Mouse (Mus musculus): ENCODE measurements around the gene Mcl1.
"Not testable (repeated sequence)": the region's sequence is repeated elsewhere in the genome, so short reads cannot be mapped to it uniquely, and the experiment has no call there.

Mcl1 gene

DNA sequence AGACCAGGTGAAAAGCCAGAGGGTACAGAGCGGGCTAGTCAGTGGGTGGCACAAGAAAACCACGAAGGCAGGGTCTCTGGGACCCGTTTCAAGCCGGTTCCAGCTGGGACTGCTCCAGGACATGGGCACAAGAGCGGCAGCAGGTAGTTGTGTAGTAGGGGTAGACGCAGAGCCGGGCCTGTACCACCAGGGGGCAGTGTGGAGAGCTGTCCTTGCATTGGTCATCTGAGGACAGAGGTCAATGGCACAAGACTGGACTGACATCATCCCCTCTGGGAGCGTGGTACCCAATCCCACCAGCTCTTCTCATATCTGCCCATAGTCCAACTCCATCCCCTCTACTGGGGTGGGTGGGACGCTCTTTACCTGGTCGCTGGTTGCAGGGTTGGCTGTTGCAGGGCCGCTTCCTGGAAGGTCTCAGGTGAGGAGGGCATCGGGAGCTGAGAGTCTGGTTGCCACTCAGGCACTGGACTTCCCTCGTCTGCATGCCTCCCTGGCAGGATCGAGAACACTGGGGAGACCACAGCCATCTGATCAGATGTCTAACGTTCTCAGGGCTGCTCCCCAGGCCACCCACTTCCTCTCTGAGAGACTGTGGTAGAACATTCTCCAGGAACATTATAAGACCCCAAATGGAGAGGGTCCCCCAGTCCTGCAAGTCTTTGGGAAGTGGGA lies 18.3 kb downstream of the Mcl1 start:
- in situ Hi-C loops (cut with MboI; ENCODE audit: low pct_unique_long_range_greater_than_20kb in 1 of 2, low sequenced_read_pairs in 2 of 2, unreplicated experiment in 1 of 2) = no loop called here

DNA sequence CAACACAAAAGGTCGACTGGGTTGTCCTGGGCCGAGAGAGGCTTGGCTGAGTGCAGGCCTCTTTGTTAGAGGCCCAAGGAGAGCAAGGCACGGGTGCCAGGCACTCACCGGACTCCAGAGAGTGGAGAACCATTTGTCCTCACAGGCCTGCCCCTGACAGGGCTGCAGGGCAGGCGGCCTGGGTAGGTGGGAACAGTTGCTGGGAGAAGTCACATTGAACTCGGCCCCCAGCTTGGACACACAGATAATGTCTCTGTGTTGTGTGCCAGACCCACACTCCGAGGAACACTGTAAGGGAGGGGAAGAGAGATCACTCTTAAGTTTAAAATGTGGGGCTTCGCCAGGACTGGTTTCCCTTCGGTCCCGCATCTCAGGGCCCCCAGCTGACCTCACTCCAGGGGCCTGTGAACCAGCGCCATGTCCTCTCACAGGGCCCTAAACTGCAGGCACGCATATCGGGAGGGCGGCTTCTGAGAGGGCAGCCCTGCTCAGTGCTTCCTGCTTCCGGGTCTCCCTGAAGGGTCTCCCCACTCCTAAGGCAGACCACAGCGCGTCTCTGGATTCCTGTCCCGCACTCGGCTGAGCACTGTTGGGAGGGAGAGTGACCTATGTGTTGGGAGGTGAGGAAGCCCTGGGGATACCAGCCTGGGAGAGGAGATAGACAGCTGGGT lies 19.0 kb downstream of the Mcl1 start:
- in situ Hi-C loops (cut with MboI; ENCODE audit: low pct_unique_long_range_greater_than_20kb in 1 of 2, low sequenced_read_pairs in 2 of 2, unreplicated experiment in 1 of 2) = no loop called here

DNA sequence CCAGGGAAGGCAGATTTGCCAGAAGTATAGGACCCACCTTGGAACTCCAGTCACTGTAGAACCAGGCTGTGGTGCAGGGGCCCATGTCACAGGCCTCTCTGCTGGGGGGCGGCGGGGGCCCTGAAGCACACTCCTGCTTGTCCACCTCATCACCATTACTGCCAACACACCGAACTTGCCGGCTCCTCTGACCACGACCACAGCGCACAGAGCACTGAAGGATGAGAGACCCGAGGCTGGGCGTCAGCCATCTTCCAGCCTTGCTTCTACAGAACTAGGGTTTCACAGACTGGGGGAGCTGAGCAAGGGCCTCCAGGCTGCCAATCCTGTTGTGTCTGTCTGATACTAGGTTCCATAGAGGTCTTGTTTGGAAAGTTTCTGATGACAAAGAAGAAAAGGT lies 21.0 kb downstream of the Mcl1 start:
- in situ Hi-C loops (cut with MboI; ENCODE audit: low pct_unique_long_range_greater_than_20kb in 1 of 2, low sequenced_read_pairs in 2 of 2, unreplicated experiment in 1 of 2) = no loop called here

DNA sequence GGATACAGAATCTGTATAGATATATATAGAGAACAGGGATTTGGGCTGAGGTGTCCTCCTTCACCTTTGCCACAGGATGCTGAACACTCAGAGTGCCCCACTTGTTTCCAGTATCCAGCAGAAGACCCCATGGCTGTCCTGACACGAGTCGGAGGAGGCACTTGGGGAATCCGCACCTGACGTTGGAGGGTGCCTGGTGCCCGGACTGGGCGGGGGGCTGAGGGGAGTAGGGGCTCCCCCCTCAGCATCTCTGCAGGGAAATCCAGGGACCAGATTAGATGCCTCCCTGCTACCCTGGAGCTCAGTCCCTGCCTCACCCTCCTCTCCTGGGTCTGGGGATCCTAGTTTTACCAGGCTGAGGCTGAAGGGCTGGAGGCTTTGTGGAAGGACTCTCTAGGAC lies 22.1 kb downstream of the Mcl1 start:
- in situ Hi-C loops (cut with MboI; ENCODE audit: low pct_unique_long_range_greater_than_20kb in 1 of 2, low sequenced_read_pairs in 2 of 2, unreplicated experiment in 1 of 2) = no loop called here

DNA sequence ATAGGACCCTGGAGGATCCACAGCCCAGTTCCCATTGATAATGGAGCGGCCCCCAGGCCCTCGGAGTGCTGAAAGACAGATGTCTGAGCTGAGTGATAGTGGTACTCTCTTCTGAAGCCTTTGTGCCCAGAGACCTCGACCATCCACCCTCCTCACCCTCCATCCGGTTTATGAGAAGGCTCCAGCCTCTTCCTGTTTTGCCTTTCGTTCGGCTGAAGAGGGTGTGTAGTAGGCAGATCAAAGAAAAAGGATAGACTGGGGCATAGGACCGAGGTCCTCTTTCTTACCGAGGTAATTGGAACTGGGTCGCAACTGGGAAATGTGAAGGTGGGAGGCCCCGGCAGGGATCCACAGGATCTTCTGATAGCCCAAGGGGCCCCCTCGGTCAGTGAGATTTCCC lies 22.8 kb downstream of the Mcl1 start:
- in situ Hi-C loops (cut with MboI; ENCODE audit: low pct_unique_long_range_greater_than_20kb in 1 of 2, low sequenced_read_pairs in 2 of 2, unreplicated experiment in 1 of 2) = no loop called here

DNA sequence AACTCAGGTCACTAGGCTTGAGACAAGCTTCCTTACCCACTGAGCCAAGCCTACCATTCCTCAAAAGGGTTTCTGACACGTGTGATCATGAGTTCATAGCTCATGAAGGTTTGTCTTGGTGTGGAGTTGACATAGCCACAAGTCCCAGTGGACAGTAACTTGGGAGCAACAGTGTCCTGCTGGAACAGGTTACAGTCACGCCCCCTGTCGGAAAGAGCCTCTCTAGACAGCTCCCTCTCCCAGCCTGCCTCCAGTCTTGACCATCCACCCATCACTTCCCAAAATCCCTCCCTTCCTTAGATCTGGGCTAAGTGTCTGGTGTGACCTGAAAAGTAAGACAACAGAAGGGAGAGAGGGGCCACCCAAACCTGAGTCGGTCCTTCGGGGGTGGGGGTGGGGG lies 24.3 kb downstream of the Mcl1 start:
- in situ Hi-C loops (cut with MboI; ENCODE audit: low pct_unique_long_range_greater_than_20kb in 1 of 2, low sequenced_read_pairs in 2 of 2, unreplicated experiment in 1 of 2) = no loop called here

DNA sequence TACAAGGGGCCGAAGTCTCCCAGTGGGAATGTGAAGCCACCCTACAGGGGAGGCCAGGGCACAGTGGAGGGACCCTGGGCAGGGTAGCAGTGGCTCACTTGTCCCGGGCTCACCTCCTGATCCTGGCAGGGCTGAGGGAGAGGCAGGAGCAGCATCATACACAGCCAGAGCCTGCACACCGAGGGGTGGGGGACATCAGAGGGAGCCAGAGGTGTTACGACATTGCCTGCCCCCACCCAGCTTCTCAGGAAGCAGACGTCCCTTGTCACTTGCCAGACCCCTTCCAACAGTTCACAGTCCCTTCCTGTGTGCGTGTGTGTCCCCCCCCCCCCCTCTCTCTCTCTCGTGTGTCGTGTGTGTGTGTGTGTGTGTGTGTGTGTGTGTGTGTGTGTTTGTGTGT lies 26.3 kb downstream of the Mcl1 start:
- in situ Hi-C loops (cut with MboI; ENCODE audit: low pct_unique_long_range_greater_than_20kb in 1 of 2, low sequenced_read_pairs in 2 of 2, unreplicated experiment in 1 of 2) = no loop called here

DNA sequence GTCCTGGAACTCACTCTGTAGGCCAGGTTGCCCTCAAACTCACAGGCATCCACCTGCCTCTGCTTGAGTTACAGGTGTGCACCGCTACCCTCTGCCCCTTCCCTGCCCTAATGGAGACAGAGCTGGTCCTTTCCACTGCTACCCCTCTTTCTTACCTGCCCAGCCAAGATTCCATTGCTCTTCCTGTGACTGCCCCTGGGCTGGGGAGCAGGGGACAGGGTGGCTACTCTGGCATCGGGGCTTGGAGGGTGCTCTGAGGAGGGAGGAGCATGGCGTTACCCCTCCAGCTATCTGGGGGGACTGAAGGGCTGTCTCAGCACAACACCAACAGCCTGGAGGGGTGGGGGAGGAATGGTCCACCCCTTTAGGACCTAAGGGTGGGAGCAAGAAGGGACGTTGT lies 26.7 kb downstream of the Mcl1 start:
- in situ Hi-C loops (cut with MboI; ENCODE audit: low pct_unique_long_range_greater_than_20kb in 1 of 2, low sequenced_read_pairs in 2 of 2, unreplicated experiment in 1 of 2) = no loop called here

DNA sequence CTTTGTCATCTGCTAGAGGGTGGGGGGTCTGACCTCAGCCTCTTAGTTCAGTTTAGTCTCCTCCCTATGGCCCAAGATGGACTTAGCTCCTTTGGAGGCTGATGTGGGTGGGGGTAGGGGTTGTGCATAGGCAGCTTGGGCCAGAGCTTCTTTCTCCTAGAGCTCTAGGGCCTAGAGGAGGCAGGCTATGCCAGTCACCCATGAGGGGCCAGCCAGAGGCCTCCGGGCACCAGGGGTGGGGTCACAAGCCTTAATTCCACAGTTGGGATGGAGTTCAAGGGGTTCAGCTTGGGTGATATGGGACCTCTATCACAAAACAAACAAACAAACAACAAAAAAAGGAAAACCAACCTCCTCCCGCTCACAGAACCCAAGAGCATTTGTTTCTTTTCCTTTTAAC lies 27.1 kb downstream of the Mcl1 start:
- in situ Hi-C loops (cut with MboI; ENCODE audit: low pct_unique_long_range_greater_than_20kb in 1 of 2, low sequenced_read_pairs in 2 of 2, unreplicated experiment in 1 of 2) = no loop called here

DNA sequence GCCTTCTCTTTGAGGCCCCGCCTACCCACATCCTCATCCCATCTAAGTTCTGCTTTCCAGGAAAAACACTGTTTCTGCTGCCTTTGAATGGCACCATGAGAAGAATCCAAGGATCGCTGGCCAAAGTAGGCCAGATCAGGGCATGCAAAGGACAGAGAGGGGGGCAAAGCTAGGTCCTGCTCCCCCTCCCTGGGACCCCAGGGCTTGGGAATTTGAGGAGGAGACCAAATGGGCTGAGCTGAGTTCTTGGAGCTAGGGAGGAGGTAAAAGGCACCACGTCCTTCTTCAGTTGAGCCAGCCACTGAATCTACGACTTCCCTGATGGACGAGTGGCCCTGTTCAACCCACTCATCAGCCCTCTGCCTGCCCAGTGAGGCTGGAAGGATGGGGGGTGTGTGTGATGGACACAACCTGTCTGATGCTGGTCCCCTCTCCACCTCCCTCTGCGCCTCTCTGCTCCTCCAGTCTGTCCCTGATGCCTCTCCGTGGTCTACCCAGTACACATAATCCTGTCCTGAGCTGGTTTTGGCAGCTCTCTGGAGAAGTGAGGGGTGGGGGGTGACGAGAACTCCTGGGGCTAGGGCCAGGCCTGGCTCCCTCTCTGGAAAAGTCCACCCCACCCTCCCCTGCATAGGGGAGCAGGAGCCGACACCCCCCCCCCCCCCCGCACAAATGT lies 28.0 kb downstream of the Mcl1 start:
- in situ Hi-C loops (cut with MboI; ENCODE audit: low pct_unique_long_range_greater_than_20kb in 1 of 2, low sequenced_read_pairs in 2 of 2, unreplicated experiment in 1 of 2) = no loop called here

DNA sequence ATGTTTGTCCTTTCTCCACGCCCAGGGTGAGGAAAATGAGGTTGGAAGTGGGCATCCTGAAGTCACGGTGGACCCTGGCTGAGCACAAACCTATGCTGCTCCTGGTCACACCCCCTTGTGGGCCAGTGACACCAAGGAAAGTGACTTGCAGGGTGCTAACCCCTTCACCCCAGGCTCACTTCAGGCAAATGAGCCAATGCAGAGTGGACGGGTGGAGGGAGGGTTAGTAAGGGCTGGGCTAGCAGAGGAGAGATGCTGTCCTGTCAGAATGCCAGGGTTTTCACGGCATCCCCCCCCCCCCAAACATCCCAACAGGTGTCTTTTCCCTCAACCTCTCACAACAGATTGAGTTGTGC lies 28.6 kb downstream of the Mcl1 start:
- in situ Hi-C loops (cut with MboI; ENCODE audit: low pct_unique_long_range_greater_than_20kb in 1 of 2, low sequenced_read_pairs in 2 of 2, unreplicated experiment in 1 of 2) = no loop called here

DNA sequence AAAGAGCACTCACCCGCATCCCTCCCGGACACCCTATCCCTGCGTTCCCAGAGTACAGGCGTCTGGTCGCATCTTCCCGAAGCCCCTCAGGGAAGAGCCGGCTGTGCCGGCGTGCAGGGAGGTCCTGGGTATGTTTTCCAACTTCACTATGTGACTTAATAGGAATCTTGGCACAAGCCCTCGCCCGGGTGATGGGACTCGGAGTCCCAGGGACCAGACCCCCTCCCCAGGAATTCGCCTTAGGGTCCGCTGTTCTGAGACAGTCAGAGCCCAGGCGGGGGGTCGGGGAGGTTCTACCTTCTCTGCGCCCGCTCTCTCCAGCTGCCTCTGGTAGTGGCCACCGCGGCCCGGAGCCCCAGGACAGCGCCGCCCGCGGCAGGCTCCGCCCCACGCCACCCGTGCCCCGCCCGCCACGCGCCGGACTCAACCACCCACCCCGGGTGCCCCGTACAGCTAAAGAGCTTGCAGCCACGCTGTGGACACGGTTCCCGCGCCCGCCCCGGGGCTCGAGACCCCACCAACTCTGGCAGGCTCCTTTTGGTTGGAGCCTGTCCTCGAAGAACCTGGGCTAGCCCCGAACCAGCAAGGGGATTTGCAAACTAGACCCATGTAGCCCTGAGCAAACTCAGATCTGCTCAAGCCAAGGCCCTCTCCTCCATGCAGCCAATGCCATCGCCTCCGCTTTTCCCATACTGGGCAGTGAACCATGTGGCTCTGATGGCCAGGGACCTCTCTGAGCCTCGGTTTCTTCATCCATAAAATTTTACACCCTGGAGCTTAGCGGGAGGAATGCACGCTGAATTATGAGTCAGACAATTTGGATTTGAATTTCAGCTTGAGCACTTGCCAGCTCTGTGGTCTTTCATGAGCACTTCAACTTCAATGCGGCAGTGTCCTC lies 29.2 kb downstream of the Mcl1 start, which contains the start of gene Adamtsl4:
Gene Adamtsl4, minus strand, starts transcription at position 394 of the 898 bp plus-strand sequence.
- in situ Hi-C loops (cut with MboI; ENCODE audit: low pct_unique_long_range_greater_than_20kb in 1 of 2, low sequenced_read_pairs in 2 of 2, unreplicated experiment in 1 of 2) = no loop called here

DNA sequence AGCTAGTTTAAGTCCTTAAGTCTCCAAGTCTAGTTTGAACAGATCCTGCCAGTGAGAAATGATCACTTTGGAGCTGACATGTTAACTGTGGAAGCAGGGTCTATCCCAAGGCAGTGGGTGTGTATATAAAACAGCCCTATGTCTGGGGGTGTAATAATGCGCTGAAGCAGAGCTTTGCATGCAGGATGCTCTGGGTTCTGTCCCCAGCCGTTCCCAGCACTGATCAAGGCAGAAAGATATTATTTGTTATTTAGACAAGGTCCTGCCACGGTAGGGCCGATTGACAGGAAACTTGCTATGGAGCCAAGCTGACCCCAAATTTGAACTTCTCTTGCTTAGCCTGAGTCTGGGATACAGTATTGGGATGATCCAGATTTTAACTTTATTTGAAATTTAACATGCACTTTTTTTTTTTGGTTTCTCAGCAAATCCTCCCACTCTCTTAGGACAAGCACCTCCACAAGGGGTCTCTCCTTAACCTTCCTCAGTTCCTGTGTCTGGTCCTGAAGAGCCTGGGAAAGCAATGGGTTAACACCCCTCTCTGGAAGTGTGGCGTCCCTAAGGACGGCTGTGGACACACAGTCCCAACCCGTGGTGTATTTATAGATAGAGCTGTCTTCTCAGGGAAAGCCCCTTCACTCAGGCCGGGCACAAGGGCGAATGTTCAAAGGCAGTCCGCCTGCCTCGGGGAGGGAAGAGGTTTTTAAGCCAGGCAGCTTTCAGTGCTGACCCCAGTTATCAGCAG lies 30.8 kb downstream of the Mcl1 start:
- in situ Hi-C loops (cut with MboI; ENCODE audit: low pct_unique_long_range_greater_than_20kb in 1 of 2, low sequenced_read_pairs in 2 of 2, unreplicated experiment in 1 of 2) = no loop called here

DNA sequence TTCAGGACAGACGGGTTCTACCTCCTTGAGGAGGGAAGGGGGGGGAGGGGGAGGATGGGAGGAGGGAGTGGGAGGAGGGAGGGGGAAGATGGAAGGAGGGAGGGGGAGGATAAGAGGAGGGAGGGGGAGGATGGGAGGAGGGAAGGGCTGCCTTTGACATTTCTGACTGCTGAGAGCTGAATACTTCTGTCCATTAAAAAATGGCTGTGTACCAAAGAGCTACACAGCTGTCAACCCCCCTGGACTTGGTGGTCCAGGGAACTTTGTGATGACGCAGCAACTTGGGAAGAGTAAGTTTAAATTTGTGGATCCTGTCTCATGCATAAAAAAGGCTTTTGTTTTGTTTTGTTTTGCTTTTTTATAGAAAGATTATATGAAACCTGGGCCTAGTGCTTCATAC lies 31.4 kb downstream of the Mcl1 start:
- in situ Hi-C loops (cut with MboI; ENCODE audit: low pct_unique_long_range_greater_than_20kb in 1 of 2, low sequenced_read_pairs in 2 of 2, unreplicated experiment in 1 of 2) = no loop called here

DNA sequence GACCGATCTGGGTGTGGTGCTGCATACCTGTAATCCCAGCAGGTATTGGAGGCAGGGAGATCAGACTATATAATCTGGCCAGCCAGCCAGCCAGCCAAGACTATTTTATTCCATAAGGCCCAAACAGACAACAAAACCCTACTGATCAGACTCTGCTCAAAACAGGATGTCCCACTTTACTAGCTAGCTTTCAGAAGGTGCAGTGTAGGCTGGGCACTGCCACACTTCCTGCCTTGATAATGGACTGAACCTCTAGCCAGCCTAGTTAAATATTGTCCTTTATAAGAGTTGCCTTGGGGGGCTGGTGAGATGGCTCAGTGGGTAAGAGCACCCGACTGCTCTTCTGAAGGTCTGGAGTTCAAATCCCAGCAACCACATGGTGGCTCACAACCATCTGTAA lies 32.0 kb downstream of the Mcl1 start:
- in situ Hi-C loops (cut with MboI; ENCODE audit: low pct_unique_long_range_greater_than_20kb in 1 of 2, low sequenced_read_pairs in 2 of 2, unreplicated experiment in 1 of 2) = not testable (repeated sequence)

DNA sequence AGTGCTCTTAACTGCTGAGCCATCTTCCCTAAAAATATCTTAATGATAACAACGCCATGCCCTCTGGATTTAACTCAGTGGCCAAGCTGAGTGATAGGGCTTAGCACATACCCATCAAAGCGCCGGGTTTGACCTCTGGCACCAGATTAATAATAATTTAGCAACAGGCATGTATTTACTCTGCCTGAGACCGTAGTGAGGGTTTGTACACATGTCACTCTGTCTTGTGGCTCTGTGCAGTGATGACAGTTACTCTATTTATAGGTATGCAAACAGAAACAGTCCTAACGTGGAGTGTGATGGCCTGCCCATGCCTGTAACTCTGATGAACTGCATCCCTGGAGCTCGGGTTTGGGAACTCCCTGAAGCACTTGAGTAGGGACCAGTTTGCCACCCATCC lies 34.1 kb downstream of the Mcl1 start:
- in situ Hi-C loops (cut with MboI; ENCODE audit: low pct_unique_long_range_greater_than_20kb in 1 of 2, low sequenced_read_pairs in 2 of 2, unreplicated experiment in 1 of 2) = no loop called here

DNA sequence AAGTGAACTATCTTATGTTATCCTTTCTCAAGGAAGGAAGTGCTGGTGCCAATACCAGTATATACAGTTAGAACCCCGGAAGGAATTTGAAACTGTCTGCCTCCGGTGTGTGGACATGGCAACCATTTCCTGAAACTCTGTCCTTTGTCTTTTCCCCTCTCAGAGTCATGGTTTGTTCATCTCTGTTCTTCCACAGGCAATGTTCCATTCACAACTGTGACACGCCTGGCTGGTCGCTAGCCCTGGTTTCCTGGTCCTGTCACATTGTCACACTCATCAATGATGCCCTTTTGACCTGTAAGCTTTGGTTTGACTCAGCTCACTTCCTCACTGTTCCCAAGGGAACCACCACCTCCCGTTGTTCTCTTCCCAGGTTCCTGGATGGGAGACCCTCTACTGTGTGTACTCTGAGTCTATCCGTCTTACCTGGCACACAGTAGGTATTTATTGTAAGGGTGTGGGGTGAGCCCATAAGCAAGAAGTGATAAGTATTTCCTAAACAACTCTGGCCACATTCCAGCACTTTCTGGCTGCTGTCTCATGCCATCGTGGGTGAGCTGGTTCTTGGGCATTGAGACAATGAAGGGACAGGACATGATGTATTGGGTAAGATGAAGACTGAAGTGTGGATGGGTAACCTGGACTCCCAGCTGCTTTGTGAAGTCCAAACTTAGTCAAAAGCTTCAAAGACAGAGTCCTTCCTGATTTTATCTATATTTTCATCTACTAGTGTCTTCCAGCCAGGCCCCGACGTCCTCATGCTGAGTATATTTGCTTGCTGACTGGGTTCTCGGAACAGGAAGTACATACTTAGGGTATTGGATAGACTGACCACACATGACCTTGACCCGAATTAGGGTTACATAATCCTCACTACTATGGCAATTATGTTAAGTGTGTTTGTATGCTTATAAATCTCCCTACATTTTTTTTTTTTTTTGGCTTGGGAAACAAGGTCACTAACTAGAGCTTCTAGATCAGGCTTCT lies 35.5 kb downstream of the Mcl1 start:
- in situ Hi-C loops (cut with MboI; ENCODE audit: low pct_unique_long_range_greater_than_20kb in 1 of 2, low sequenced_read_pairs in 2 of 2, unreplicated experiment in 1 of 2) = no loop called here

All from mouse embryonic stem cell (cell line).